Mouse (Mus musculus): ENCODE results near the gene S100pbp.
"Not testable (repeated sequence)": the region's sequence is repeated elsewhere in the genome, so short reads cannot be mapped to it uniquely, and the experiment has no call there.

S100pbp gene

DNA sequence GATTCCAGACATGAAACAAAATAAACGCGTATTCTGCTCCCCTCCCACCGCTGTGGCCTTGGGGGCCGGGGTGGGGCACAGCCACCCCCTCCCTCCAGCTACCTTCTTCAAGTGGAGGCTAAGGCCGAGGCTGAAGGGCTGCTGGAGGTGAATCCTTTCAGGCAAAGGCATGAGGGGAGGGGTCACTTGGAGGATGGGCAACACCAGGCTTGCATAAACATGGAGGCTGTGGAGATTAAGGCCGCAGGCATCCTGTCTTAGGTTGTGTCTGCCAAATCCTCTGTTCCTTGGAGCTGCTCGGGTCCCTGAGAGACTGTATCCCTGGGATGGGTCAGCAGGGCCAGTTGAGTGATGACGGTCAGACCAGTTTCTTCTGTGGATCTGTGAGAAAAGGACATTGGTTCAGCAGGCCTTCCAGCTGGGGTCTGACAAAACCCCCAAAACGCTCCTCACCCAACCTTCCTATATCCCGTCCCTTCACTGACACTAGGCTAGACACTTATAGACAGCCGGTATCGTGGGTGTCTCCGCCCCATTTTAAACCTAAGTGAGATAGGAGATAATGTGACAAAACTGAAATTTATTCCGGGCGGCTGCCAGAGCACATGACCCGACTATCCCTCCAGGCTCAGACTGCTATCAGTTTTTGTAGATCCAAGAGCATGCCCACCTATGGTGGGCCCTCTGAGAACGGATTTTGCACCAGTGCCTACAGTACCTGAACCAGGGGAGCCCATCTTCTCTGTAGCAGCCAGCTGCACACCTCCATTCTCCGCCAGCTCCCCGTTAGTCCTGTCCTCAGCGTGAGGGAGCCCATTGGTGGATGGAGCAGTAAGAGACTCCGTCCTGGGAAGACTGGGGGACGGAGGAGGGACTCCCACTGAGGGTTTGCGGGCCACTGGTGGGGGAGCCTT, 31.8 kb upstream of the S100pbp start:
- no peak for DNase-seq (ENCODE audit: low spot score)

DNA sequence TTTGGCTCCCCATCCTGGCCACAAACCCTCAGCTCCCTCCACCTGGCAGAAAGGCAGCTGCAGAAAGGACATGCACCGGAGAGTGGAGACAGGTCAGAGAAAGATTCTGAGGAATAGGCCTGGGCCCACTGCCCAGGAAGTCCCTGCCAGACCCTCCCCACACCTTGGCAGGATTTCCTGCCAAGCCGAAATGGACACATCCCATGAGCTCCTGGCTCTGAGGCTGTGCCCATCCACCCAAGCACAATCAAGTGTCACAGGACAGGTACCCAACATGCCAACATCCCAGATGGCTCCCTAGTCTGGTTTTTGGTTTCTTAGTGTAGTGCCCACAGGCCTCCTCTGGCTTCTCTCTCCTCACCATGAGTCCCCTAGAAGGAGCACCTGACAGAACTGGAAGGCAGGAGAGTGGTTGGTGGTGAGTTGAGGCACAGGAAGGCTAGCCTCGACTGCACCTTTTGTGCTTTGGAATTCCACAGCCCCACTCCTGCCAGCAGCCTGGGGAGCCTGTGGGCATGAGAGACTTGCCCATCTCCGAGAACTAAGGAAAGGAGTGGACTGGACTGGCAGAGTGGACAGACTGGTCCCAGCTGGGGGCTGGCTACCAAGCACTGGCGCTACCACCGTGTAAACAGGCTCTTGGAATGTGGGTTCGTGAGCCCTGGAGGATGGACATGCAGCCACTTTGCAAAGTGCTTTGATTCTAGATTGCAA, 31.0 kb upstream of the S100pbp start:
- DNase-seq (ENCODE audit: low spot score) = no peak

DNA sequence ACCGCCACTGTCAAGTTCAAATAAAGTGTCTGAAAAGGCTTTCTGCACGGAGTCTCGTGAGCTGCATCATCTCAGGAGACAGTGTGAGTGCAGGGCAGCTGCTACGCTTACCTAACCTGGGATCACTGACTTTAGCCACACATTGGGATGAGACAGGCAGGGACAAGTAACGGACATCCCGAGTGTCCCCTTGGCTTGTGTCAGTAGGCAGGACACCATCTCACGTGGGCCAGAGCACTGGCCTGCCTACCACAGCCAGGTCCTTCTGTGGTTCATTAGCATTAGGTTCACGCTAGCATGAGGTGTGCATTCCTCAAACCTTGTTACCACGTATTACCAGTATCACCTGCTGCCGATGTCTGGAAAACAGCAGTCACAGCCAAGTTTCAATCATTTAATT, 29.7 kb upstream of the S100pbp start:
- DNase-seq (ENCODE audit: low spot score) = no peak

DNA sequence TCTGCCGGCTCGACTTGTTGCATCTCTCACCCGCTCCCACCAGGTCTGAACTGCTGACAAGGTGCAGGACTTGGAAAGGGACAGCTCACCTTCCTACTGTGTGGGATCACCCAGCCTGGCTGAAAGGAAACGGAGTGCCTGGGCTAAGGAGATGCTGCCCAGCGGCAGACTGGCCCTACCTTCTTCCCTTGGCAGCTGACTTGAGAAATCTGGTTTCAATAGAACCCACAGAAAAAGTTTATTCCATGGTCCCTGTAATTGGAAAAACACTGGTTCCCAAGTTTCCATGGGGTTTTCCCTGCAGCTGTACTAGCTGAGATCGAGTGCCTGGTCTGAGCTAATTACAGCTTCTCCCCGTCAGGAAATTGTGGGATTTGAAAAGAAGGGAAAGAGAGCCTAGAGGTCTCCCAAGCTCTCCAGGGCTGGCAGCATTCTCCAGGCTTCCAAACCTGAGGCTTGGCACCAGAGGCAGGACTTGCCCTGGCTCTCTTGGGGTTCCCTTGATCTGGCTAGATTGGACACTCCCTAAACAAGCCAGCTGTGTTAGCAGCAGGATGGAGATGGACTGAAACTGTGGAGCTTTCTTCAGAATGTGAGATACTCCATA, 29.1 kb upstream of the S100pbp start:
- DNase-seq (ENCODE audit: low spot score) = no peak

DNA sequence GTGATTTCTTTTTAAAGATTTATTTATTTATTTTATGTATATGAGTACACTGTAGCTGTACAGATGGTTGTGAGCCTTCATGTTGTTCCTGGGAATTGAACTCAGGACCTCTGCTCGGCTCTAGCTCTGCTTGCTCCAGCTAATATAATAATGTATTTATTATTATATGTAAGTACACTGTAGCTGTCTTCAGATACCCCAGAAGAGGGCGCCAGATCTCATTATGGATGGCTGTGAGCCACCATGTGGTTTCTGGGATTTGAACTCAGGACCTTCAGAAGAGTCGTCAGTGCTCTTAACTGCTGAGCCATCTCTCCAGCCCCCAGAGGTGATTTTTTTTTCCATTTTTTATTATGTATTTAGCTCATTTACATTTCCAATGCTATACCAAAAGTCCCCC, 23.0 kb upstream of the S100pbp start:
- not testable (repeated sequence) for DNase-seq (ENCODE audit: low spot score)

DNA sequence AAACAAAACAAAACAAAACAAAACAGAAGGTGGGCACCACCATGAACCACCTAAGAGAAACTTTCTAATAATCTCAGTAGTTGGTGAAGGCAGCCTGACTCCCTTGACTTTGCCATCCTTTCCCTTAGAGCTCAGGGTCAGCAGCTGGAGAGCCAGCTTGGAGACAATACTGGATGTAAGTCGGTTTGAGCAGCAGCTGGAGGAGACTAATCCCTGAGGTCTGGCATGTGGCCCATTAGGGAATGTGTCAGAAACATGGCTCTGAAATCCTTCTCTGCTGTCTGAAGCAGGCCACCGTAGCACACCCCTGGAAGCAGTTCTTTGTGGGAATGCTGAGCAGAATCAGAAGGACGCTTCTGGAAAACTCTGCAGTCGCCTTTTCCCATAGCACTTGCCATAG, 21.9 kb upstream of the S100pbp start:
- no peak for DNase-seq (ENCODE audit: low spot score)

DNA sequence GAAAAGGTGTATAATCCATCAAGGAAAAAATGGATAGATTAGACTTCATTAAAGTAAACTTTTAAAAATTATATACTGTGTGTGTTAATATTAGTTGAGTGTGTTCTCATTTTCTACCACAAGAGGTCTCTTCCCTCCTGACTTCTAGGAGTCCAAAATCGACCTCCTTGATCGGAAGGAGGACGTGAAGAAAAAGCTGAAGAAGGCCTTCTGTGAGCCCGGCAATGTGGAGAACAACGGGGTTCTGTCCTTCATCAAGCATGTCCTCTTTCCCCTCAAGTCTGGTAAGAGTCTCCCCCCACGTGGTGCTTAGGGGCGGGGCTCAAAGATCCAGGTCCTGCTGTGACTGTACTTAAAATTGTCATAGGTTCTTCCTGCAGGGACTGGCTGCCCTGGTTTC, 20.0 kb upstream of the S100pbp start:
- peak; percentile 47 for DNase-seq (ENCODE audit: low spot score)

DNA sequence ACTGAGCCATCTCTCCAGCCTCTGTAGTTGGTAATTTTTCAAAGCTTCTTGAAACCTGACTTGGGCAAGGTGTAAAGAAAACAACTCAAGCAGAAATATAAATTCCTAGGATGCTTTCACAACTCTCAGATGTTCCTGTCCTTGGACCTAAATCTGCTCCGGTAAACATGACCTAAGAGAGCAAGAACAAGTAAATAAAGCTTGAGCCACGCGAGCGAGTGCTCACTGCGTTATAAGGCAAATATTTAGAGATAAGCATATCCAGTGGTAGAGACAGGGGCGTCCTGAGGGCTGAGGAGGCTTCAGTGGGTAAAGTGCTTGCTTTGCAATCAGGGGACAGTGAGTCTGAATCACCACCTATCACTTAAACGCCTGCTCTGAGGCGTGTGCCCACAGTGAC, 17.3 kb upstream of the S100pbp start:
- DNase-seq (ENCODE audit: low spot score) = no peak

DNA sequence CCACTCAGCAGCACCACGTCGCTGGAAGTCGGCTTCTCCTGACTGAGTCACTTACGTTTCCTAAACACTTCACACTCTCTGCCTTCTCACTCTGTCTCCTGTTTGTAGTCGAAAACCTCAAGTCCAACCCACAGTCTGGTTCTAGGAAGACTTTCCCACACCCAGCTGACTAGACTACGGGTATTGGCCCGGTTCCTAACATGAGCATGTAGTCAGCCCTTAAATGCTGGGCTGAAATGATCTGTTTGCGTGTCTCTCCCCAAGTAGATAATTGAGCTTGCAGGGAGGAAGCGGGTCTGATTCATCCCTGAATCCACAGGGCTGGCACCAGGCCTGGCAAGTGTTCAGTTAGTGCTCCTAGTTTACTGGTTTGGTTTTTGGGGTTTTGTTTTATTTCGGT, 15.1 kb upstream of the S100pbp start:
- DNase-seq (ENCODE audit: low spot score) = no peak

DNA sequence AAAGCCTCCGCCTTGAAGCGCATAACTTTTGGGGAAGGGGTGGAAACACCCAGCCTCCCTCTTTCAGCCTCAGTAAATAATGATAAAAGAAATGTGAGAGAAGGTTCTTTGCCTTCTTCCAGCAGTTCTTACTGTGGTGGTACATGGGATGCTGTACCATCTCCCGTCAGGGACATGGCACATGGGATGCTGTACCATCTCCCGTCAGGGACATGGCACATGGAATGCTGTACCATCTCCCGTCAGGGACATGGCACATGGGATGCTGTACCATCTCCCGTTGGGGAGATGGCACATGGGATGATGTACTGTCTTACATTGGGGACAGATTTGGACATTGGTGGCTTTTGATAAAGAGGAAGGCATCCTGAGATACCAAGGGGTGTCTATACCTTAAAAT, 8.0 kb upstream of the S100pbp start:
- no peak for DNase-seq (ENCODE audit: low spot score)

DNA sequence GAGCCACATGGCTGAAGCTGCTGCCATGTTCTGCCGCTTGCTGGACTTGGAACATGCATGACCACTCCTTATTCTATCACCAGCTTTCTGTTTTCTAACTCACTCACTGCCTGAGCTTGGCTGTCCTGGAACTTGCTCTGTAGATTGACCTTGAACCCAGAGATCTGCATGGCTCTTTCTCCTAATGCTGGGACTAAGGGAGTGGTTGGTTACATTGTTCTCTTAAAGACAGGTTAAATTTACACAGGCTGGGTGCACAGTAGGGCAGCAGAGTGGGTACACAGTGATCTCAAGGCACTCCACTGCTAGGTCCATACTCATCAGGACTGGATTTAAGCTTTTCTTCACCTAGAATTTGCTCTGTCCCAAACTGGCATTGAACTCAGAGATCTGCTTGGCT, 4.8 kb upstream of the S100pbp start:
- DNase-seq (ENCODE audit: low spot score) = no peak

DNA sequence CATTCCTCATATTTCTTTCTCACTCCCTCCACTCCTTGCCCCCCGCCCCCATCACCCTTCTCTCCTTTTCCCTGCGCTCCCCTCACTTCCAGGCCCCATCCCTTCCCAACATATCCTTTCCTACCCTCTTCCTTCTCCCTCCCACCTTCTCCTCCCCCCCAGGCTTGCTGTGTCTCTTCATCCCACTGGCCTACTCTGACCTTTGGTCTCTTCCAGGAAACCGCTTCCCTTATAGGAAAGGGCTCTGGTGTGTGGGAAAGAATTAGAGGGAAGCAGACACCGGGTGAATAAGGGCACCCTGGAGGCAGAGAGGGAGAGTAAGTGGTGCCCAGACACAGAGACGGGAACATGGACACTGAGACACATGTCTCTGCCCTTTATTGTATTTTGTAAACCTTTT, 2.2 kb upstream of the S100pbp start:
- no peak for DNase-seq (ENCODE audit: low spot score)

DNA sequence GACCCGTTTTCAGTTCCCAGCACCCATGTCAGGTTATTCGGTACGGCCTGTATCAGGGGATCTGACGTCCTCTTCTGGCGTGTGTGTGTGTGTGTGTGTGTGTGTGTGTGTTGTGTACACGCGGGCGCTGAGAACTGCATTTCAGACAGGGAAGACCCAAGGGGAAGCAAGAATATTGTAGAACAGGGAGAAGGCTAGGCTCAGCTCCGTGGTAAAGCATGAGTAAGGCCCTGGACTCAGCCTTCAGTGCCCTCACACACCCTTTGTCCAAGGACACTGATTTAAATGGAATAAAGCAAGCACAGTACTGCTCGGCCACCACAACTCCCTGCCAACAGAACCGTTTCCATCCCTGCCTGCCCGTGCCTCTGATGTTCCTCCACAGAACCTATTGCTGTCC, 1.0 kb upstream of the S100pbp start:
- peak; percentile 10 for DNase-seq (ENCODE audit: low spot score)

DNA sequence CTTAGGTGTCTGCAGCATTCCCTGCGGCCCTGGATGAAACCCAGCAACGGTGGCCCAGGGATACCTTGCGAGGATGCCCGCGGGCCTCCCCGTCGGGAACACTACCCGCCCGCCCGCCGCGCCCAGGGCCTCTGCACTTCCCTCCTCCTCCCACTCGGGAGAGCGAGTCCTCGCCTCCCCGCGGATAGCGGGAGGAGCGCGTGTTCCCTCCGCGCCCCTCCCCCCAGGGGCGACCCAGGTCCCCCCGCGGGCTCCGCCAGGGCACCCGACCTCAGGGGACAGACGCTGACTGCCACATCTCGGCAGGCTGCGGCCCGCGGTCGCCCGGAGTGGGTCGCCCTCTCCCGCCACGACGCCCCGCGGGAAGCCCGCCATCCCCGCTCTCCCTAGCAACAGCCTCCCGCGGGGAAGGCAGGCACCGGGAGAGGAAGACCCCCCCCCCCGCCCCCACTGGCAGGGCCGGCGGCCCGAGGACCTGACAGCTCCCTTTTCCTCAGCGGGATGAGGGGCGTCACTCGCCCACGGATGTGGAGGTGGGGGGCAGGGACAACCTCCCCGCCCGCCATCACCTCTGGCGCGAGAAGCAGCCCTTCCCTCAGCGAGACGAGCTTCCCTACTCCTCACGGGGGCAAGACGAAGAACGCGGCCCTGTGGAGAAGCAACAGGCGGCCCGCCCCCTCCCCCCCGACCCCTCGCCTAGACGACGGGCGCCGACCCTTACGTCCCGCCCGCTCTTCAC, 555 bp downstream of the S100pbp start:
- DNase-seq (ENCODE audit: low spot score) = peak; percentile 56

DNA sequence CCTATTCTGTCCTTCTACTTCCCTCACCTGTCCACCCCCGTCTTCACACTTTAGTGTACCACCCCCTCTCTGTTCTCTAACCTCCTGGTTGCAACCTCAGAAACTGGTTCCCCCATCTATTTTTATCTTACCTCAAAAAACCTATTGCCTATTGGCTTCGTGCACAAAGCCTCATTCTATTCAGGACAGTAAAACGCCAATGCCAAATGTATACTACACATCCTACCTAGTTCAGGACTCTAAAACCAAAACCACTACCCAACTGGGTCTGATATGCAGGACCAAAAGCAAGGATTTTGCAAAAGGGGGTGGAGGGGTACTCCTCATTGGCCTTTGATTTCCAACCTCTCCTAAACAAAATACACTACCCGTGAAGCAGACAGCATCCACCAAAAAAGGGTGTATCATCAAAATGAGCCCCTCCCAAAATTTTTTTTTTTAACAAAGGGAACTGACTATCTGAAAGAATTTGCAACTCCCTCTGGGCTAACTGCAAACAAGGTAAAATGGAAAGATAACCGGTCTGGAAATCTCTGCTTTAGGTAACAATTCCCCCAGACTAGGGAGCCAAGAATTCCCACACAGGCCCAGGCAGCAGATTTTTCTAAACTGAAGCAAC, 1.4 kb downstream of the S100pbp start:
- DNase-seq (ENCODE audit: low spot score) = no peak

DNA sequence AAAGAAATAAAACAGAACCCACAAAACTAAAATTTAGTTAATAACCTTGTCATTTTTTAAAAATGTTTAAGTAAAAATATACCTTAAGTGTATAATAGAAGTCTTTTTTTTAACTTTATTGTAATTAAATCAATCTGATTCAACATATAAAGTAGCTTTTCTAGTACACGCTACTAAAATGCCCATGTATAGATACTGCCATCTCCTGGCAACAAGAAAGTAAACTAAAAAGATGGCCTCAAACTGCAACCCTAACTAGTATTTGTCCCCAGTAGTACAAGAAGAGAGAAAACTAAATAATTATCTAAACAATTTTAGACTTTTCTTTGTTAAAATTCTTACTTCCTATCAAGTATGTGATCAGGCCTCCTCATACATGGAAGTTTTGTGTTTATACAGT, 10.0 kb downstream of the S100pbp start:
- no peak for DNase-seq (ENCODE audit: low spot score)

DNA sequence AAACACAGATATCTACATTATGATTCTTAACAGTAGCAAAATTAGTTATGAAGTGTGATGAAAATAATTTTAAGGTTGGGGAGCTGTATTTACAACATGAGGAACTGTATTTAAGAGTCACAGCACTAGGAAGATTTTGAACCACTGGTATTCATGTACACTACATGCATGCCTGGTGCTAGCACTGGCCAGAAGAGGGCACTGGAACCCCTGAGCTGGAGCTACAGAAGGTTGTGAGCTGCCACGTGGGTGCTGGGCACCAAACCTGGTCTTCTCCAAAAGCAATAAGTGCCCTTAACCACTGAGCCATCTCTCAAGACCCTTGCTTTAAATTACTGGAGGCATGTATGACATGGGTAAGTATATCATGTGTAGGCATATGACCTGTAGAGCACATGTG, 17.0 kb downstream of the S100pbp start:
- no peak for DNase-seq (ENCODE audit: low spot score)

DNA sequence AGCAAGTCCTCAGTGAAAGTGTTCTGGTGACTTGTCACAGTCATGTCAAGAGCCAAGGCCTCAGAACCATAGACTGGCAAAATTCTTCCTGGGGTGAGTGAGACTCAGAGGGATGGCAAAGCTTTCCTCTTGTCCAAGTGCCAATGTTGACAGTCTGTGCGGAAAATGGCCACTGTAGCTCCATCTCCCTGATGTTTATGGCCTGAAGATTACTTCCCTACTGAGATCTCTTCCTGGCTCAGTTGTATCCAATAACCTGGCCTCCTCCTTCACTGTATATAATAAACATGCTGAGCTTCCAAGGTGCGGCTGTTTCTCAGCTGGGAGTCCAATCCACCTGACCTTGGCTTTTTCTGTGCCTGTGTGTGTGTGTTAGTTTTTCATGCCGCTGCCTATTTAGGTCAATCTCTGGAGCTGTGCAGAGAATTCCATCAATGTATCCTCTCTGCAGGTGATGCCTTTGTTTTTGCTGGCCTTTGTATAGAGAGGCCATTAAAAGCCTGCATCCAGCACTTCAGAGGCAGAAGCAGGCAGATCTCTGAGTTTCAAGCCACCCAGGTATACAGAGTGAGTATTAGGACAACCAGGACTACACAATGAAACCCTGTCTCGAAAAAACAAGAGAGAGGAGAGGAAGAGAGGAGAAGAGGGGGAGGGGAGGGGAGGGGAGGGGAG, 27.8 kb downstream of the S100pbp start:
- DNase-seq (ENCODE audit: low spot score) = no peak

DNA sequence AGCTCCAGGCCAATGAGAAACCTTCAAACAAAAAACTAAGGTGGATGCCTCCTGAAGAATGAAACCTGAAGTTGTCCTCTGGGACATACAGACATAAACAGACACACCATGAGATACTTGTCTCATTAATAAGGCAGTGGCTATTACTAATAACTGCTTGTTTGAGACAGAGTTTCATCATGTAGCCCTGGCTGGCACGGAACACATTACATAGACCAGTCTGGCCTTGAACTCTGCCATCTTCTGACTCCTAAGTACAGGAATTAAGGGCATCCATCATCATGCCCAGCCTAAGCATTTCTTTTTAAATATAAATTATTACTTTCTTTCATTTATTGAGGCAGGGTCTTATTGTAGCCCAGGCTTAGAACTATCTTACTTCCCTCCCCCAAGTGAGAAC, 28.5 kb downstream of the S100pbp start:
- no peak for DNase-seq (ENCODE audit: low spot score)

DNA sequence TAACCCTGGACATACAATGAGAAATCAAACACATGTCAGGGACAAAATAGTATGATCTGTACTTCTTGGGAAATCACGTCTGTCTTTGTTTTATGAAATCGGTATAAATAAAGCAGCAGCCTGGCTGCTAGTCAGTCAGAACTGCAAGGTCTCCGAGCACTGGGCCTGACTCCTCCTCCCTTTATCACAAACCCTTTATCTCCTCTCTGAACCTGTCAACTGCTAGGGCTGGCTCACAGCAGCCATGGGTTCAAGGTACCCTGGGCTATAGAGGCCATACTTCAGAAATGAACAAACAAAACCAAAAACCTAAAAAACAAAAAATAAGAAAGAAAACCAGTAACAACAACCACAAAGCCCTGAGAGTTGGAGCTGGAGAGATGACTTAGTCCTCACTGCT, 31.0 kb downstream of the S100pbp start:
- DNase-seq (ENCODE audit: low spot score) = no peak

DNA sequence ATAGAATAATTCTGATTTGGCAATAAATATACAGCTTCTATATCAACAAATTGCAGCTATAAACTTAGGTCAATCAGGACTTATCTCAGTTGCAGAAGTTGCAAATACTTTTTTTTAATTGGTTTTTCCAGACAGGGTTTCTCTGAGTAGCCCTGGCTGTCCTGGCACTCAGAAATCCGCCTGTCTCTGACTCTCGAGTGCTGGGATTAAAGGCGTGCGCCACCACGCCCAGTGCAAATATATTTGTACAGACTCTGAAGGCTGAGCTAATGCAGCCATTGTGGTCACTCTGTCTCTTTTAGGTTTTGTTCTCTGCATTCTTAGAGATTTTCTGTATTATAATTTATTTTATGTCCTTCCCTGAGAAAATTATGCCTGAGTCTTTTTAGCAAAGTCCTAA, 32.0 kb downstream of the S100pbp start:
- no peak for DNase-seq (ENCODE audit: low spot score)
